In the genomic region with DNA sequence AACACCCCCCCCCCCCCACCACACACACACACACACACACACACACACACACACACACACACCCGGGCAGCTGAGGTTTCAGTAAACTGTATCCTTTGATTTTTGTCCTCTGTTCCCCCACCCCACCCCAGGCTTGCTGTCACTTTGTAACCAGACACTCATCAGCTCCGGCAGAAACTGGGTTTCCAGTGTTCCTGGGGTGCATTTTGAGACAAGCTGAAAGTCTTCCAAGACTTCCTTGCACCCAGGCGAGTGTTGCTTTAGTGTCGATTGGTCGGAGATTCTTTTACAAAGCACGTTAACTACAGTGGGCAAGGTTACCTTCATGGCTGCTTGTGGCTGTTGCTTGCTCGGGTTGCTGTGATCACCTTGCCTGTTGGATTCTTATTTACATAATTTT, we compare ENCODE assay signal across 19 mouse cellular contexts.
DNase-seq lines count a peak whose midpoint lies in the region; ATAC-seq and TF ChIP-seq lines count a peak whose summit lies in the region.
"Had no signal": no experiment of that assay in that cellular context is flagged by ENCODE, and none has a peak within 500 bp of the region (broad histone marks: within the 10 kb centered on the region; RNA-seq: fewer than 3 reads in every experiment).

No protein-coding gene starts in this region.

- no peak overlapping the region for H3K4me3 ChIP-seq in forebrain, embryonic 10.5 days
- no peak overlapping the region for H3K4me3 ChIP-seq in forebrain, postnatal 0 days (ENCODE audit: low read depth, low read length)
- H3K4me3 ChIP-seq in hindbrain, embryonic 10.5 days, result no peak overlapping the region
- H3K4me3 ChIP-seq in hindbrain, embryonic 11.5 days (ENCODE audit: low read depth, low read length), result no peak overlapping the region
- H3K4me3 ChIP-seq in lung, postnatal 0 days (ENCODE audit: low read depth, low read length), result no peak overlapping the region
- H3K4me3 ChIP-seq in liver, embryonic 11.5 days (ENCODE audit: low read depth, low read length), result no peak overlapping the region
- H3K4me3 ChIP-seq: forebrain, embryonic 12.5 days; intestine, embryonic 15.5 days; liver, embryonic 15.5 days; neural tube, embryonic 12.5 days had no signal

- 45% methylated on average over 7 of the region's 7 CpGs for whole genome bisulfite sequencing in forebrain, embryonic 10.5 days
- 39% methylated on average over 7 of the region's 7 CpGs for whole genome bisulfite sequencing in forebrain, postnatal 0 days
- 38% methylated on average over 7 of the region's 7 CpGs for WGBS in hindbrain, embryonic 10.5 days
- 42% methylated on average over 6 of the region's 7 CpGs for WGBS in hindbrain, embryonic 11.5 days
- 24% methylated on average over 7 of the region's 7 CpGs for WGBS in lung, postnatal 0 days
- WGBS in liver, embryonic 11.5 days, result 57% methylated on average over 7 of the region's 7 CpGs

- H3K9me3 ChIP-seq in forebrain, embryonic 10.5 days, result no peaks in the 10 kb centered on the region; the same call in 1 of the 2 replicates
- no peaks in the 10 kb centered on the region for H3K9me3 ChIP-seq in forebrain, postnatal 0 days (ENCODE audit: low read length)
- no peaks in the 10 kb centered on the region for H3K9me3 ChIP-seq in hindbrain, embryonic 10.5 days
- no peaks in the 10 kb centered on the region for H3K9me3 ChIP-seq in hindbrain, embryonic 11.5 days (ENCODE audit: control insufficient read depth, low read length)
- no peaks in the 10 kb centered on the region for H3K9me3 ChIP-seq in lung, postnatal 0 days (ENCODE audit: low read length)
- H3K9me3 ChIP-seq in liver, embryonic 11.5 days (ENCODE audit: control insufficient read depth, low read length), result no peaks in the 10 kb centered on the region
- H3K9me3 ChIP-seq: forebrain, embryonic 12.5 days; intestine, embryonic 15.5 days; liver, embryonic 15.5 days; neural tube, embryonic 12.5 days had no signal

- no peak for ATAC-seq in forebrain, postnatal 0 days
- no peak for ATAC-seq in hindbrain, embryonic 11.5 days (ENCODE audit: low FRiP score)
- 0 out of 2 replicates have a peak, but pooled peaks have one; percentile 11 for ATAC-seq in lung, postnatal 0 days
- ATAC-seq in liver, embryonic 11.5 days (replicated peaks; ENCODE audit: low FRiP score), result no peak
- ATAC-seq: intestine, embryonic 15.5 days; midbrain, embryonic 16.5 days had no signal

- H3K36me3 ChIP-seq in forebrain, embryonic 10.5 days (replicated peaks), result peaks cover 29% of the 10 kb centered on the region
- no peaks in the 10 kb centered on the region for H3K36me3 ChIP-seq in forebrain, postnatal 0 days (ENCODE audit: insufficient read depth)
- peaks cover 26% of the 10 kb centered on the region for H3K36me3 ChIP-seq in hindbrain, embryonic 10.5 days
- no peaks in the 10 kb centered on the region for H3K36me3 ChIP-seq in hindbrain, embryonic 11.5 days (ENCODE audit: control insufficient read depth, insufficient read depth, low read length)
- H3K36me3 ChIP-seq in lung, postnatal 0 days (ENCODE audit: insufficient read depth, low read length), result no peaks in the 10 kb centered on the region
- no peaks in the 10 kb centered on the region for H3K36me3 ChIP-seq in liver, embryonic 11.5 days (ENCODE audit: control insufficient read depth, insufficient read depth, low read length)
- H3K36me3 ChIP-seq: forebrain, embryonic 12.5 days; intestine, embryonic 15.5 days; liver, embryonic 15.5 days had no signal

- H3K4me1 ChIP-seq in forebrain, embryonic 10.5 days, result peaks cover 44% of the 10 kb centered on the region
- peaks cover 4% of the 10 kb centered on the region; the same call in 1 of the 2 replicates for H3K4me1 ChIP-seq in forebrain, postnatal 0 days (ENCODE audit: insufficient read depth)
- H3K4me1 ChIP-seq in hindbrain, embryonic 10.5 days (replicated peaks), result peaks cover 69% of the 10 kb centered on the region
- H3K4me1 ChIP-seq in hindbrain, embryonic 11.5 days (replicated peaks; ENCODE audit: control insufficient read depth, insufficient read depth, low read length), result peaks cover 2% of the 10 kb centered on the region
- H3K4me1 ChIP-seq in lung, postnatal 0 days (ENCODE audit: insufficient read depth, low read depth, low read length), result no peaks in the 10 kb centered on the region; the same call in 1 of the 2 replicates
- H3K4me1 ChIP-seq in liver, embryonic 11.5 days (replicated peaks; ENCODE audit: control insufficient read depth, insufficient read depth, low read length), result no peaks in the 10 kb centered on the region
- H3K4me1 ChIP-seq: intestine, embryonic 15.5 days; liver, embryonic 15.5 days had no signal

- TF ChIP-seq CTCF in forebrain, postnatal 0 days (IDR thresholded peaks at IDR 0.05; ENCODE audit: low read depth), result no peak
- no peak for TF ChIP-seq CTCF in lung, postnatal 0 days (IDR thresholded peaks at IDR 0.05)

- no peak overlapping the region for H3K9ac ChIP-seq in forebrain, postnatal 0 days
- H3K9ac ChIP-seq in hindbrain, embryonic 11.5 days (ENCODE audit: low read depth, low read length), result no peak overlapping the region
- no peak overlapping the region for H3K9ac ChIP-seq in lung, postnatal 0 days (replicated peaks; ENCODE audit: low read depth)
- no peak overlapping the region for H3K9ac ChIP-seq in liver, embryonic 11.5 days (ENCODE audit: low read depth, low read length)
- H3K9ac ChIP-seq: forebrain, embryonic 12.5 days; intestine, embryonic 15.5 days; liver, embryonic 15.5 days; neural tube, embryonic 12.5 days had no signal

- peak overlapping the region; percentile 40; the same call in 1 of the 2 replicates for H3K27ac ChIP-seq in forebrain, embryonic 10.5 days
- H3K27ac ChIP-seq in forebrain, postnatal 0 days (ENCODE audit: low read depth, low read length), result no peak overlapping the region
- peak overlapping the region; percentile 64 for H3K27ac ChIP-seq in hindbrain, embryonic 10.5 days
- H3K27ac ChIP-seq in hindbrain, embryonic 11.5 days (ENCODE audit: low read depth, low read length), result no peak overlapping the region
- H3K27ac ChIP-seq in lung, postnatal 0 days (ENCODE audit: low read length), result no peak overlapping the region
- H3K27ac ChIP-seq in liver, embryonic 11.5 days (ENCODE audit: low read depth, low read length), result no peak overlapping the region
- H3K27ac ChIP-seq: forebrain, embryonic 12.5 days; intestine, embryonic 15.5 days; liver, embryonic 15.5 days; neural tube, embryonic 12.5 days had no signal

- no peak for TF ChIP-seq EP300 in lung, postnatal 0 days (IDR thresholded peaks at IDR 0.05)

- no peak overlapping the region for H3K4me2 ChIP-seq in forebrain, postnatal 0 days (ENCODE audit: low read depth)
- no peak overlapping the region for H3K4me2 ChIP-seq in hindbrain, embryonic 11.5 days (replicated peaks; ENCODE audit: low read depth, low read length)
- H3K4me2 ChIP-seq in lung, postnatal 0 days (replicated peaks; ENCODE audit: low read depth, low read length), result no peak overlapping the region
- H3K4me2 ChIP-seq in liver, embryonic 11.5 days, result no peak overlapping the region
- H3K4me2 ChIP-seq: forebrain, embryonic 12.5 days; intestine, embryonic 15.5 days; liver, embryonic 15.5 days; neural tube, embryonic 12.5 days had no signal

- no peak for DNase-seq in forebrain, embryonic 10.5 days (ENCODE audit: extremely low spot score, low spot score)
- DNase-seq in forebrain, postnatal 0 days, result no peak
- DNase-seq in hindbrain, embryonic 10.5 days (ENCODE audit: low spot score), result no peak
- no peak for DNase-seq in hindbrain, embryonic 11.5 days (ENCODE audit: low spot score)
- no peak for DNase-seq in lung, postnatal 0 days (ENCODE audit: low spot score)
- no peak for DNase-seq in lung, postnatal 10 days
- DNase-seq in liver, embryonic 11.5 days (ENCODE audit: low spot score), result no peak
- DNase-seq in layer of hippocampus, adult 9-11 months, result no peak
- DNase-seq: adrenal gland, postnatal 10 days; cerebellum, adult 8-10 months; embryo, embryonic 11 days; right cerebral cortex, postnatal 4 days; thymus, postnatal 14 days had no signal

- no peaks in the 10 kb centered on the region for H3K27me3 ChIP-seq in forebrain, embryonic 10.5 days (ENCODE audit: poor library complexity, severe bottlenecking)
- no peaks in the 10 kb centered on the region for H3K27me3 ChIP-seq in forebrain, postnatal 0 days (ENCODE audit: insufficient read depth, low read length)
- no peaks in the 10 kb centered on the region for H3K27me3 ChIP-seq in hindbrain, embryonic 10.5 days (ENCODE audit: insufficient read depth, poor library complexity, severe bottlenecking)
- H3K27me3 ChIP-seq in hindbrain, embryonic 11.5 days (ENCODE audit: control insufficient read depth, insufficient read depth, low read length), result no peaks in the 10 kb centered on the region
- H3K27me3 ChIP-seq in lung, postnatal 0 days (replicated peaks; ENCODE audit: insufficient read depth, low read length), result no peaks in the 10 kb centered on the region
- no peaks in the 10 kb centered on the region for H3K27me3 ChIP-seq in liver, embryonic 11.5 days (replicated peaks; ENCODE audit: control insufficient read depth, insufficient read depth, low read length)
- H3K27me3 ChIP-seq: CH12.LX; forebrain, embryonic 12.5 days; intestine, embryonic 15.5 days; liver, embryonic 15.5 days; neural tube, embryonic 12.5 days had no signal

Comparison
In these comparisons a context has a peak if more than half of its experiments do, and no peak if none do; other contexts are left out.
1. H3K27ac ChIP-seq: peak in forebrain, embryonic 10.5 days (single experiment) and hindbrain, embryonic 10.5 days (single experiment); none in forebrain, postnatal 0 days (single experiment), hindbrain, embryonic 11.5 days (single experiment), lung, postnatal 0 days (single experiment) and liver, embryonic 11.5 days (single experiment).